Mouse (Mus musculus) hindbrain, embryonic 10.5 days (tissue): ENCODE data around the gene Espnl. TPM values are rescaled to one million over a fixed set of nuclear protein-coding genes. Genes with fewer than 3 reads are reported as not detected.

Experiments used
- DNase-seq: peaks from one replicate; pipeline ENCODE4 v3.0.0-alpha.2; 2017; ENCODE audit warnings: low spot score
- H3K27ac ChIP-seq: fragments of 300-500 bp; sonication (generic); 2 replicates; pipeline ENCODE4 v1.5.1; 2016; ENCODE audit warnings: mild to moderate bottlenecking, moderate library complexity
- H3K27me3 ChIP-seq: fragments of 300-500 bp; sonication (generic); 2 replicates; pipeline ENCODE4 v1.6.1; 2016; ENCODE audit warnings: mild to moderate bottlenecking; ENCODE audit not compliant: poor library complexity, insufficient read depth, severe bottlenecking
- H3K36me3 ChIP-seq: fragments of 300-500 bp; sonication (generic); 2 replicates; pipeline ENCODE4 v1.6.1; 2016; ENCODE audit warnings: mild to moderate bottlenecking, moderate library complexity
- H3K4me1 ChIP-seq: fragments of 300-500 bp; sonication (generic); replicated peaks from 2 replicates; pipeline ENCODE4 v1.6.1; 2016; ENCODE audit warnings: mild to moderate bottlenecking
- H3K4me3 ChIP-seq: fragments of 300-500 bp; sonication (generic); 2 replicates; pipeline ENCODE4 v1.5.1; 2016; ENCODE audit warnings: mild to moderate bottlenecking, moderate library complexity
- H3K9me3 ChIP-seq: fragments of 300-500 bp; sonication (generic); 2 replicates; pipeline ENCODE4 v1.6.1; 2016; ENCODE audit warnings: mild to moderate bottlenecking, moderate library complexity
- WGBS: fragments of 180-500 bp; shearing (Covaris S2); methylation state at CpG from one replicate; pipeline ENCODE4 v1.1.7; 2016; 5-methylcytosine and 5-hydroxymethylcytosine counted together
- polyA plus RNA-seq: library from polyadenylated mRNA; unstranded; fragments of >200 nt; fragmentation: Nextera tagmentation; extraction: Ambion mirVana; gene quantifications from 2 replicates; pipeline ENCODE4 v1.2.1, GENCODE M21; 2016

Gene Espnl
- polyA plus RNA-seq, 1 experiment from 2014 or later: 0.05 TPM

GRCm38 (mm10) chr1:91366215-91367108 is 44.6 kb downstream of the Espnl start, which contains the start of gene Erfe:
Erfe (plus strand) TSS chr1:91366430.
- H3K36me3 ChIP-seq: peaks cover 30% of the 10 kb centered on the region
- H3K4me3 ChIP-seq: peak within 1 kb of the TSS; percentile 61
- peak; percentile 76 for DNase-seq
- H3K27me3 ChIP-seq: peaks cover 34% of the 10 kb centered on the region
- H3K4me1 ChIP-seq: peaks cover 20% of the 10 kb centered on the region
- peak within 1 kb of the TSS; percentile 84 for H3K27ac ChIP-seq
- WGBS: 2% methylated on average over 68 of the region's 68 CpGs
- peaks cover 14% of the 10 kb centered on the region; the same call in 1 of the 2 replicates for H3K9me3 ChIP-seq

- Histone ChIP-seq H3K36me3 (peaks cover 38% of the 10 kb centered on the region), H3K4me1 (peaks cover 20% of the 10 kb centered on the region), H3K4me3 (no peak overlapping the region), H3K9me3 (peaks cover 13% of the 10 kb centered on the region; the same call in 1 of the 2 replicates), H3K27me3 (peaks cover 34% of the 10 kb centered on the region), H3K27ac (no peak overlapping the region)
- 94% methylated on average over 3 of the region's 3 CpGs for WGBS
- DNase-seq: no peak
Observed at GRCm38 (mm10) chr1:91367295-91367694, 45.4 kb downstream of the Espnl start.

GRCm38 (mm10) chr1:91369408-91369807 is 47.5 kb downstream of the Espnl start:
- 72% methylated on average over 4 of the region's 4 CpGs for WGBS
- no peak for DNase-seq
- Histone ChIP-seq H3K27me3 (peaks cover 34% of the 10 kb centered on the region), H3K9me3 (peaks cover 4% of the 10 kb centered on the region; the same call in 1 of the 2 replicates), H3K36me3 (peaks cover 59% of the 10 kb centered on the region), H3K27ac (0 out of 2 replicates have a peak overlapping the region, but pooled peaks have one; percentile 12), H3K4me1 (peaks cover 20% of the 10 kb centered on the region), H3K4me3 (no peak overlapping the region)

- H3K36me3 ChIP-seq: peaks cover 66% of the 10 kb centered on the region
Observed at GRCm38 (mm10) chr1:91370055-91370454, 48.2 kb downstream of the Espnl start.

GRCm38 (mm10) chr1:91373414-91373835 is 51.5 kb downstream of the Espnl start:
- peaks cover 98% of the 10 kb centered on the region for H3K36me3 ChIP-seq
- no peaks in the 10 kb centered on the region for H3K9me3 ChIP-seq
- no peak overlapping the region for H3K4me3 ChIP-seq
- no peaks in the 10 kb centered on the region for H3K4me1 ChIP-seq
- DNase-seq: no peak
- WGBS: 94% methylated on average over 6 of the region's 6 CpGs
- no peak overlapping the region for H3K27ac ChIP-seq
- no peaks in the 10 kb centered on the region for H3K27me3 ChIP-seq

More at GRCm38 (mm10) chr1:91370055-91370454, 48.2 kb downstream of the Espnl start:
- Histone ChIP-seq H3K9me3 (no peaks in the 10 kb centered on the region), H3K27me3 (peaks cover 32% of the 10 kb centered on the region), H3K4me1 (peaks cover 20% of the 10 kb centered on the region), H3K4me3 (no peak overlapping the region), H3K27ac (no peak overlapping the region)
- 91% methylated on average over 23 of the region's 23 CpGs for WGBS
- DNase-seq: no peak

GRCm38 (mm10) chr1:91380453-91381090 is 58.7 kb downstream of the Espnl start:
- peaks cover 98% of the 10 kb centered on the region for H3K36me3 ChIP-seq
- H3K27me3 ChIP-seq: no peaks in the 10 kb centered on the region
- no peaks in the 10 kb centered on the region for H3K9me3 ChIP-seq
- peak; percentile 75 for DNase-seq
- no peak overlapping the region for H3K4me3 ChIP-seq
- H3K4me1 ChIP-seq: no peaks in the 10 kb centered on the region
- no peak overlapping the region for H3K27ac ChIP-seq
- 67% methylated on average over 7 of the region's 7 CpGs for WGBS

- no peaks in the 10 kb centered on the region for H3K4me1 ChIP-seq
- H3K4me3 ChIP-seq: no peak overlapping the region
- H3K36me3 ChIP-seq: peaks cover 98% of the 10 kb centered on the region
- DNase-seq: no peak
- H3K9me3 ChIP-seq: no peaks in the 10 kb centered on the region
- WGBS: 94% methylated on average over 4 of the region's 4 CpGs
- H3K27ac ChIP-seq: no peak overlapping the region
- H3K27me3 ChIP-seq: no peaks in the 10 kb centered on the region
Observed at GRCm38 (mm10) chr1:91381091-91381471, 59.2 kb downstream of the Espnl start.

- peaks cover 98% of the 10 kb centered on the region for H3K36me3 ChIP-seq
Observed at GRCm38 (mm10) chr1:91390369-91390768, 68.5 kb downstream of the Espnl start.

GRCm38 (mm10) chr1:91397927-91398259 is 76.0 kb downstream of the Espnl start:
- WGBS: under 1% methylated on average over 12 of the region's 12 CpGs
- H3K4me3 ChIP-seq: peak overlapping the region; percentile 87
- peak overlapping the region; percentile 98 for H3K27ac ChIP-seq
- H3K9me3 ChIP-seq: no peaks in the 10 kb centered on the region
- peaks cover 42% of the 10 kb centered on the region for H3K36me3 ChIP-seq
- no peaks in the 10 kb centered on the region for H3K27me3 ChIP-seq
- peaks cover 27% of the 10 kb centered on the region for H3K4me1 ChIP-seq
- no peak for DNase-seq

More at GRCm38 (mm10) chr1:91390369-91390768, 68.5 kb downstream of the Espnl start:
- H3K27me3 ChIP-seq: no peaks in the 10 kb centered on the region
- H3K27ac ChIP-seq: no peak overlapping the region
- 96% methylated on average over 5 of the region's 5 CpGs for WGBS
- no peak for DNase-seq
- 0 out of 2 replicates have a peak, but pooled peaks cover 3% of the 10 kb centered on the region for H3K4me1 ChIP-seq
- no peaks in the 10 kb centered on the region for H3K9me3 ChIP-seq
- no peak overlapping the region for H3K4me3 ChIP-seq

Other genes starting within 250 kb of the Espnl start
- 0.57 and 0.58 TPM in 2 replicates for gene Rbm44, start 177.0 kb upstream of the Espnl start, polyA plus RNA-seq
- gene Ramp1, start 142.3 kb upstream of the Espnl start, polyA plus RNA-seq: 0.51 and 0.81 TPM in 2 replicates
- gene Ube2f, start 71.8 kb upstream of the Espnl start, polyA plus RNA-seq: 86.2 and 87.1 TPM in 2 replicates
- 17.9 and 19.1 TPM in 2 replicates for gene Scly, start 23.7 kb upstream of the Espnl start, polyA plus RNA-seq
- 0.35 and 0.47 TPM in 2 replicates for gene Klhl30, start 28.9 kb downstream of the Espnl start, polyA plus RNA-seq
- gene Erfe, start 44.4 kb downstream of the Espnl start, polyA plus RNA-seq: 0.85 and 1.7 TPM in 2 replicates
- gene Ilkap, start 76.7 kb downstream of the Espnl start, polyA plus RNA-seq: 165 and 173 TPM in 2 replicates
- 285 and 401 TPM in 2 replicates for gene Hes6, start 92.0 kb downstream of the Espnl start, polyA plus RNA-seq
- gene Per2, start 137.2 kb downstream of the Espnl start, polyA plus RNA-seq: 1.9 and 2.4 TPM in 2 replicates
- gene Traf3ip1, start 172.6 kb downstream of the Espnl start, polyA plus RNA-seq: 9.3 and 11.0 TPM in 2 replicates
- gene Asb1, start 218.5 kb downstream of the Espnl start, polyA plus RNA-seq: 8.9 and 10.8 TPM in 2 replicates